In the genomic region with DNA sequence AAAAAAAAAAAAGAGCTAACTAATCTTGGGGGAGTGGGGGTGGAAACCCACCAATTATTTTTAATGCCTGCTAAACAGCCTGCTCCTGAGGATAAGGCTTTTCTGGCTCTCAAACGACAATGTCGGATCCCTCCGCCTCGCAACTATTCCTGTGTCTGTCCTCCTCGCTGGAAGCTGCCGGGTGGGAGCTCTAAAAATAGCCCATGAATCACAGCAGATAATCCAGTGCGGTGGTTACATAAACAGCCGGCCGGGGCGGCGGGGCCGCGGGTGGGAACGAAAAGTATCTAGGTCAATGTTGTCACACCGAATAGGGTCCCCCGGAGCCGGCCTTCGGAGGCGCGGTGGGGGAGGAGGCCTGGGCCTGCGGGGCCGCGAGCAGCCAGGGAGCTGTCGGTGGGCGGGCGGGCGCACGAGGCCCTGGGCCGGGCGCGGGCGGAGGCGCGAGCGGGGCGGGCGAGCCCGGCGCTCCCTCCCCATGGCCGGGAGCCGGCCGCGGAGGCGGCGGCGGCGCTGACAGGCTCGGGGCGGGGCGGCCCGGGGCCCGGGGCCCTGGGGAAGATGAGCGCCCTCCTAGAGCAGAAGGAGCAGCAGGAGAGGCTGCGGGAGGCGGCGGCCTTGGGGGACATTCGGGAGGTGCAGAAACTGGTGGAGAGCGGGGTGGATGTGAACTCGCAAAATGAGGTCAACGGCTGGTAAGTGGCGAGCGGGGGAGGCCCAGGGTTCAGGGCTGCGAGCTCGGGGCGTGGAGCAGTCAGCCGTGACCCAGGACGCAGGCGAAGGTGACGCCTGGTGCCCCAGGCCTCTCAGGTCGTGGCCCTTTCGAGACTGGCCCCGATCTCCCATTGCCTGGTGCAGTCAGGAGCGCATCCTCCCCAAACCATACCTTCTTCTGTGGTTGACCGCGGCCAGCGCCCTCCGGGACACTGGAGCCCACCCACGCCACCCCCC, we compare ENCODE assay signal across 8 mouse cellular contexts. TPM values are rescaled to one million over a fixed set of nuclear protein-coding genes. Genes with fewer than 3 reads are reported as not detected.
DNase-seq lines count a peak whose midpoint lies in the region; ATAC-seq and TF ChIP-seq lines count a peak whose summit lies in the region.

Gene Ankrd40 (plus strand): TSS at position 309 of the 951 bp plus-strand sequence.

- H3K27ac ChIP-seq in hindbrain, embryonic 10.5 days = peak within 1 kb of the TSS; percentile 98
- peak within 1 kb of the TSS; percentile 99 for H3K27ac ChIP-seq in lung, postnatal 0 days (ENCODE audit: low read length)

- peak within 1 kb of the TSS; percentile 96 for H3K9ac ChIP-seq in lung, postnatal 0 days (replicated peaks; ENCODE audit: low read depth)

- no peak for TF ChIP-seq CTCF in lung, postnatal 0 days (IDR thresholded peaks at IDR 0.05)

- peak within 1 kb of the TSS; percentile 72 for H3K4me2 ChIP-seq in lung, postnatal 0 days (replicated peaks; ENCODE audit: low read depth, low read length)

- peak; percentile 81 for ATAC-seq in frontal cortex, adult (ENCODE audit: low TSS enrichment)
- peak; percentile 91 for ATAC-seq in lung, postnatal 0 days

- no peaks in the 10 kb centered on the region for H3K9me3 ChIP-seq in hindbrain, embryonic 10.5 days
- H3K9me3 ChIP-seq in lung, postnatal 0 days (ENCODE audit: low read length) = no peaks in the 10 kb centered on the region

- DNase-seq in MEL-GATA-1-ER (ENCODE audit: extremely low read depth, low read depth) = peak; percentile 69
- DNase-seq in cerebellum, adult 8-10 months = peak; percentile 98
- DNase-seq in hindbrain, embryonic 10.5 days (ENCODE audit: low spot score) = peak; percentile 92
- DNase-seq in layer of hippocampus, adult 9-11 months = peak; percentile 98
- DNase-seq in lung, postnatal 0 days (ENCODE audit: low spot score) = peak; percentile 97
- DNase-seq in ovary, postnatal 14 days (ENCODE audit: low spot score) = peak; percentile 92
- peak; percentile 88 for DNase-seq in thymus, postnatal 14 days

- no peaks in the 10 kb centered on the region for H3K36me3 ChIP-seq in hindbrain, embryonic 10.5 days
- H3K36me3 ChIP-seq in lung, postnatal 0 days (ENCODE audit: insufficient read depth, low read length) = no peaks in the 10 kb centered on the region

- H3K4me3 ChIP-seq in hindbrain, embryonic 10.5 days = peak within 1 kb of the TSS; percentile 83
- peak within 1 kb of the TSS; percentile 78 for H3K4me3 ChIP-seq in lung, postnatal 0 days (ENCODE audit: low read depth, low read length)

- peak; percentile 80 for TF ChIP-seq EP300 in lung, postnatal 0 days (IDR thresholded peaks at IDR 0.05)

- no peaks in the 10 kb centered on the region for H3K27me3 ChIP-seq in hindbrain, embryonic 10.5 days (ENCODE audit: insufficient read depth, poor library complexity, severe bottlenecking)
- no peaks in the 10 kb centered on the region for H3K27me3 ChIP-seq in lung, postnatal 0 days (replicated peaks; ENCODE audit: insufficient read depth, low read length)

- WGBS in hindbrain, embryonic 10.5 days = under 1% methylated on average over 78 of the region's 78 CpGs
- WGBS in lung, postnatal 0 days = under 1% methylated on average over 60 of the region's 78 CpGs

- peaks cover 47% of the 10 kb centered on the region for H3K4me1 ChIP-seq in hindbrain, embryonic 10.5 days (replicated peaks)
- H3K4me1 ChIP-seq in lung, postnatal 0 days (ENCODE audit: insufficient read depth, low read depth, low read length) = peaks cover 12% of the 10 kb centered on the region

RNA-seq across cellular contexts. Expression of gene Ankrd40, which starts in this region (rescaled TPM):
- polyA plus RNA-seq in hindbrain, embryonic 10.5 days (2016; fragmentation: Nextera tagmentation; extraction: Ambion mirVana) = 11.7 and 12.5 TPM in 2 replicates
- polyA plus RNA-seq in lung, postnatal 0 days (2015; fragmentation: Nextera tagmentation; extraction: Ambion mirVana) = 33.3 and 33.6 TPM in 2 replicates

Comparison
In these comparisons a context has a peak if more than half of its experiments do, and no peak if none do; other contexts are left out.
1. Peak in every context shown above with its lines: DNase-seq, ATAC-seq, H3K4me3 ChIP-seq and H3K27ac ChIP-seq.